Mouse (Mus musculus): ENCODE data around the gene Ift122.

GRCm38 (mm10) chr6:115838745-115839144 lies 14.5 kb upstream of the Ift122 start:
- no peak for TF ChIP-seq CTCF (IDR thresholded peaks at IDR 0.05; ENCODE audit: extremely low read depth, insufficient read length, insufficient replicate concordance, low read depth, low read length)
- no peak for TF ChIP-seq POLR2A (IDR thresholded peaks at IDR 0.05; ENCODE audit: low read depth, low read length)

Data from small intestine, adult 2 months (tissue).